Mouse (Mus musculus) liver, postnatal 0 days (tissue): ENCODE data around the gene Igf1.

Experiments
- CTCF ChIP-seq: sonication (generic); IDR thresholded peaks from 2 replicates; pipeline ENCODE4 v1.5.1; 2016; ENCODE audit warnings: antibody characterized with exemption, low read depth
- EP300 ChIP-seq: IDR thresholded peaks from 2 replicates; pipeline ENCODE4 v1.6.1; 2016; ENCODE audit warnings: antibody characterized with exemption, low read depth, mild to moderate bottlenecking

GRCm38 (mm10) chr10:87914932-87915331 lies 56.9 kb downstream of the Igf1 start:
- TF ChIP-seq CTCF (no peak), EP300 (no peak)
